ENCODE assay signal across 8 mouse cellular contexts in the genomic region with DNA sequence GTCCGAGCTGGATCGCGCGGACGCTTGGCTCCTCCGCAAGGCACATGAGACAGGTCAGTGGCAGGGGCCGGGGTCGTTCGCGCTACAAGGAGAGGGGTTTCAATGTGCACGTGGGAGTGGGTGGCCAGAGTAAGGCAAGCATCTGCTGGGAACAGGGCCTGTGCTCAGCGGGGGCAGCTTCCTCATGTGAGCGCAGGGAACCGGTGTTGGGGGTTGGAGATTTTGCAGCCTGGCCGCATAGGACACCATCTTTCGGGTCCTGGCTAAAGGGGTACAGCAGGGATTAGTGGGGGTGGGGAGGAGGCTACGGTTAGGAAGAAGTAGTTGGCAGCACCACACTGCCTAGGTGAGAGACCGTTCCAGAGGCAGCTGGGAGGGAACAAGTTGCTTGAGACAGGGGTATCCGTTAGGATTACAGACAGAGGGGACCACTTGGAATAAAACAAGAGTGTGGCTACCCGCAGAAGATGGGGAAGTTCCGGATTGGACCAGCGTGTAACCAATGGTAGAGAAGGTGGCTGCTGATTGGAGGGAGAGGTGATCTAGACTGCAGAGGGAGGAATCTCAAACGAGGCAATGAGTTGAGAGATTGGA. TPM values are rescaled to one million over a fixed set of nuclear protein-coding genes. Genes with fewer than 3 reads are reported as not detected.
A peak's percentile ranks its signal among the peaks of the same experiment; 100 is the strongest.
DNase-seq lines count a peak whose midpoint lies in the region; ATAC-seq and TF ChIP-seq lines count a peak whose summit lies in the region.

No protein-coding gene starts in this region.

- peak; percentile 23 for ATAC-seq in liver, embryonic 15.5 days (ENCODE audit: insufficient read depth)
- peak; percentile 77 for ATAC-seq in neural tube, embryonic 13.5 days (ENCODE audit: low read depth)

- H3K27ac ChIP-seq in bone marrow, adult 2 months (ENCODE audit: control insufficient read depth, insufficient read depth, low read depth, low read length, poor library complexity), result no peak overlapping the region; the same call in 1 of the 2 replicates
- H3K27ac ChIP-seq in embryonic fibroblast, embryonic 13.5 days (ENCODE audit: insufficient read depth, low read length), result no peak overlapping the region
- H3K27ac ChIP-seq in liver, embryonic 15.5 days (replicated peaks), result peak overlapping the region; percentile 68
- H3K27ac ChIP-seq in neural tube, embryonic 13.5 days (replicated peaks), result peak overlapping the region; percentile 70

- TF ChIP-seq CTCF in bone marrow, adult 2 months (IDR thresholded peaks at IDR 0.05; ENCODE audit: control insufficient read depth, insufficient read depth, low read length), result no peak
- TF ChIP-seq CTCF in embryonic fibroblast, embryonic 13.5 days (IDR thresholded peaks at IDR 0.05; ENCODE audit: borderline replicate concordance, insufficient read depth, low read length), result no peak

- H3K4me1 ChIP-seq in bone marrow, adult 2 months (ENCODE audit: control insufficient read depth, insufficient read depth, low read length), result peaks cover 2% of the 10 kb centered on the region; the same call in 1 of the 2 replicates
- H3K4me1 ChIP-seq in embryonic fibroblast, embryonic 13.5 days (ENCODE audit: control insufficient read depth, insufficient read depth, low read length), result peaks cover 2% of the 10 kb centered on the region; the same call in 1 of the 2 replicates
- peaks cover 25% of the 10 kb centered on the region for H3K4me1 ChIP-seq in liver, embryonic 15.5 days (replicated peaks)
- peaks cover 11% of the 10 kb centered on the region for H3K4me1 ChIP-seq in neural tube, embryonic 13.5 days (replicated peaks)

- DNase-seq in ES-CJ7 (ENCODE audit: low read depth, low spot score), result peak; percentile 83
- DNase-seq in heart, postnatal 10 days, result peak; percentile 46 to 68
- peak; percentile 41 to 62 for DNase-seq in kidney, postnatal 4 days
- DNase-seq in spleen, postnatal 4 days (ENCODE audit: low spot score in 2 of 2), result no peak

- intact Hi-C loops in heart, postnatal 10 days (cut with DNase I), result no loop called here

- H3K9ac ChIP-seq in liver, embryonic 15.5 days, result peak overlapping the region; percentile 71
- H3K9ac ChIP-seq in neural tube, embryonic 13.5 days, result peak overlapping the region; percentile 75

- H3K9me3 ChIP-seq in liver, embryonic 15.5 days (replicated peaks), result no peaks in the 10 kb centered on the region
- no peaks in the 10 kb centered on the region for H3K9me3 ChIP-seq in neural tube, embryonic 13.5 days

- no peaks in the 10 kb centered on the region for H3K27me3 ChIP-seq in liver, embryonic 15.5 days
- no peaks in the 10 kb centered on the region for H3K27me3 ChIP-seq in neural tube, embryonic 13.5 days

- H3K4me2 ChIP-seq in liver, embryonic 15.5 days, result peak overlapping the region; percentile 92
- H3K4me2 ChIP-seq in neural tube, embryonic 13.5 days, result peak overlapping the region; percentile 80

- peaks cover 4% of the 10 kb centered on the region; the same call in 1 of the 2 replicates for H3K36me3 ChIP-seq in liver, embryonic 15.5 days (replicated peaks)
- H3K36me3 ChIP-seq in neural tube, embryonic 13.5 days, result peaks cover 15% of the 10 kb centered on the region; the same call in 1 of the 2 replicates

- TF ChIP-seq POLR2A in bone marrow, adult 2 months (IDR thresholded peaks at IDR 0.05; ENCODE audit: borderline replicate concordance, control insufficient read depth, low read depth, low read length), result no peak; the same call in 1 of the 2 replicates
- peak; percentile 50; the same call in 1 of the 2 replicates for TF ChIP-seq POLR2A in embryonic fibroblast, embryonic 13.5 days (IDR thresholded peaks at IDR 0.05; ENCODE audit: low read depth, low read length)

- peak overlapping the region; percentile 78 for H3K4me3 ChIP-seq in bone marrow, adult 2 months (replicated peaks; ENCODE audit: control insufficient read depth, low read depth, low read length)
- peak overlapping the region; percentile 80 for H3K4me3 ChIP-seq in embryonic fibroblast, embryonic 13.5 days (ENCODE audit: insufficient read depth, low read length)
- H3K4me3 ChIP-seq in liver, embryonic 15.5 days (replicated peaks), result peak overlapping the region; percentile 81
- H3K4me3 ChIP-seq in neural tube, embryonic 13.5 days, result peak overlapping the region; percentile 65

- under 1% methylated on average over 23 of the region's 23 CpGs for WGBS in bone marrow, adult 2 months
- under 1% methylated on average over 23 of the region's 23 CpGs for WGBS in liver, embryonic 15.5 days (ENCODE audit: insufficient replicate concordance)
- WGBS in neural tube, embryonic 13.5 days, result under 1% methylated on average over 23 of the region's 23 CpGs

RNA-seq across cellular contexts. Expression of a gene that starts 0.6 kb away (rescaled TPM):
- polyA plus RNA-seq in bone marrow, adult 2 months (2011; ENCODE audit: insufficient read depth, insufficient read length, low replicate concordance, missing spikeins), result 21.7 and 45.2 TPM in 2 replicates
- 19.0 and 27.7 TPM in 2 replicates for polyA plus RNA-seq in embryonic fibroblast, embryonic 13.5 days (2011; ENCODE audit: insufficient read length, low read depth, missing spikeins)
- 10 to 100 TPM; 78.0 to 87.1 TPM for total RNA-seq in heart, postnatal 10 days (2021)
- polyA plus RNA-seq in liver, embryonic 15.5 days (2015; fragmentation: Nextera tagmentation; extraction: Ambion mirVana), result 28.8 and 30.4 TPM in 2 replicates
- polyA plus RNA-seq in neural tube, embryonic 13.5 days (2015; fragmentation: Nextera tagmentation; extraction: Ambion mirVana), result 54.6 and 59.0 TPM in 2 replicates

RNA-seq across cellular contexts. Expression of a gene that starts 24.3 kb away (rescaled TPM):
- not detected in 2 replicates for polyA plus RNA-seq in bone marrow, adult 2 months (2011; ENCODE audit: insufficient read depth, insufficient read length, low replicate concordance, missing spikeins)
- not detected in 2 replicates for polyA plus RNA-seq in embryonic fibroblast, embryonic 13.5 days (2011; ENCODE audit: insufficient read length, low read depth, missing spikeins)
- total RNA-seq in heart, postnatal 10 days (2021), result not detected
- 0.12 and 0.17 TPM in 2 replicates for polyA plus RNA-seq in liver, embryonic 15.5 days (2015; fragmentation: Nextera tagmentation; extraction: Ambion mirVana)
- polyA plus RNA-seq in neural tube, embryonic 13.5 days (2015; fragmentation: Nextera tagmentation; extraction: Ambion mirVana), result 1.6 and 1.7 TPM in 2 replicates

RNA-seq across cellular contexts. Expression of a gene that starts 52.5 kb away (rescaled TPM):
- 56.8 and 95.0 TPM in 2 replicates for polyA plus RNA-seq in bone marrow, adult 2 months (2011; ENCODE audit: insufficient read depth, insufficient read length, low replicate concordance, missing spikeins)
- 27.0 and 29.4 TPM in 2 replicates for polyA plus RNA-seq in embryonic fibroblast, embryonic 13.5 days (2011; ENCODE audit: insufficient read length, low read depth, missing spikeins)
- total RNA-seq in heart, postnatal 10 days (2021), result 10 to 100 TPM; 37.8 TPM
- 8.0 and 10.8 TPM in 2 replicates for polyA plus RNA-seq in liver, embryonic 15.5 days (2015; fragmentation: Nextera tagmentation; extraction: Ambion mirVana)
- 16.8 and 19.9 TPM in 2 replicates for polyA plus RNA-seq in neural tube, embryonic 13.5 days (2015; fragmentation: Nextera tagmentation; extraction: Ambion mirVana)

Comparison
In these comparisons a context has a peak if more than half of its experiments do, and no peak if none do; other contexts are left out.
1. DNase-seq: peak in ES-CJ7 (single experiment), heart, postnatal 10 days (2 of 2) and kidney, postnatal 4 days (2 of 2); none in spleen, postnatal 4 days (0 of 2).
2. H3K27ac ChIP-seq: peak in liver, embryonic 15.5 days (single experiment) and neural tube, embryonic 13.5 days (single experiment); none in bone marrow, adult 2 months (single experiment) and embryonic fibroblast, embryonic 13.5 days (single experiment).
3. Peak in every context shown above with its lines, with median percentiles within 50 percentile points of each other: H3K4me3 ChIP-seq.